Mouse (Mus musculus) heart, adult 2 months (tissue): Measurements from ENCODE around the gene Serpinb6e. TPM values are rescaled to one million over a fixed set of nuclear protein-coding genes. Genes with fewer than 3 reads are reported as not detected.

ENCODE experiments used
- DNase-seq, 2 experiments: peaks; one replicate each; pipeline ENCODE4 v3.0.0; 2021
- H3K27ac ChIP-seq: fragments of 200-600 bp; 2 replicates; pipeline ENCODE4 v1.8.1; 2022
- H3K27me3 ChIP-seq: fragments of 200-500 bp; 2 replicates; pipeline ENCODE4 v1.6.1; 2012; ENCODE audit warnings: mild to moderate bottlenecking, low read length, inconsistent platforms, mixed read lengths; ENCODE audit not compliant: control insufficient read depth, insufficient read depth
- H3K36me3 ChIP-seq: fragments of 200-500 bp; 2 replicates; pipeline ENCODE4 v1.6.1; 2012; ENCODE audit warnings: low read length, inconsistent platforms; ENCODE audit not compliant: control insufficient read depth, insufficient read depth
- H3K4me1 ChIP-seq: fragments of 200-500 bp; 2 replicates; pipeline ENCODE4 v1.6.1; 2011; ENCODE audit warnings: low read length; ENCODE audit not compliant: control insufficient read depth, insufficient read depth
- H3K4me3 ChIP-seq: fragments of 200-600 bp; 2 replicates; pipeline ENCODE4 v1.8.1; 2022
- H3K79me2 ChIP-seq: fragments of 200-500 bp; replicated peaks from 2 replicates; pipeline ENCODE4 v1.6.1; 2012; ENCODE audit warnings: mild to moderate bottlenecking, inconsistent platforms, low read length, moderate library complexity, mixed read lengths; ENCODE audit not compliant: control insufficient read depth, insufficient read depth
- H3K9ac ChIP-seq: fragments of 200-500 bp; 2 replicates; pipeline ENCODE4 v1.6.1; 2012; ENCODE audit warnings: low read depth, mild to moderate bottlenecking, control low read depth, inconsistent platforms, low read length, mixed read lengths
- CTCF ChIP-seq: fragments of 200-600 bp; IDR thresholded peaks from 2 replicates; pipeline ENCODE4 v1.8.1; 2022; ENCODE audit warnings: antibody characterized with exemption, mild to moderate bottlenecking, moderate library complexity
- EP300 ChIP-seq: fragments of 200-500 bp; IDR thresholded peaks from 2 replicates; pipeline ENCODE4 v1.6.1; 2011; ENCODE audit warnings: low read depth, low read length, control low read depth; ENCODE audit not compliant: insufficient read depth
- POLR2A ChIP-seq: fragments of 200-500 bp; IDR thresholded peaks from 2 replicates; pipeline ENCODE4 v1.6.1; 2011; ENCODE audit warnings: mild to moderate bottlenecking, low read depth, low read length, control low read depth; ENCODE audit not compliant: insufficient read depth
- WGBS: fragments of 180-500 bp; shearing (Covaris S2); methylation state at CpG from one replicate; pipeline ENCODE4 v1.1.7; 2018; 5-methylcytosine and 5-hydroxymethylcytosine counted together
- intact Hi-C: fragments of 180-260 bp; cut with DNase I; formaldehyde crosslinking; loops from one replicate; pipeline ENCODE4 v1.15.1; 2025
- long read RNA-seq: library from polyadenylated mRNA; stranded (forward); transcript quantifications from one replicate; pipeline ENCODE4 v2.0.0, GENCODE M21; 2021
- polyA plus RNA-seq: library from polyadenylated mRNA; depleted of rRNA; stranded (reverse); fragments of >200 nt; gene quantifications from 2 replicates; pipeline ENCODE4 v1.2.3, GENCODE M21; 2012; rRNA removed
- total RNA-seq, 2 experiments: library from RNA; stranded (reverse); gene quantifications; 2 replicates each; pipeline ENCODE4 v1.2.3; 2021

The Serpinb6e gene
- total RNA-seq = not detected
- not detected in 2 replicates for polyA plus RNA-seq
- long read RNA-seq = 0 reads

GRCm38 (mm10) chr13:33843308-33843707 is at the start of gene Serpinb6e:
TSS of gene Serpinb6e (minus strand) at chr13:33843408.
- Histone ChIP-seq H3K79me2 (no peaks in the 10 kb centered on the region), H3K9ac (no peak within 1 kb of the TSS), H3K36me3 (no peaks in the 10 kb centered on the region), H3K4me3 (no peak within 1 kb of the TSS), H3K4me1 (no peaks in the 10 kb centered on the region), H3K27ac (no peak within 1 kb of the TSS), H3K27me3 (no peaks in the 10 kb centered on the region)
- 54% methylated on average over 1 of the region's 1 CpGs for WGBS
- intact Hi-C loops = no loop called here
- no peak for DNase-seq
- TF ChIP-seq CTCF (no peak), POLR2A (no peak), EP300 (no peak)

GRCm38 (mm10) chr13:33830751-33831150 is 12.5 kb downstream of the Serpinb6e start:
- 74% methylated on average over 2 of the region's 2 CpGs for WGBS
- no peaks in the 10 kb centered on the region for H3K36me3 ChIP-seq
- intact Hi-C loops = no loop called here
- H3K4me3 ChIP-seq = no peak overlapping the region
- no peaks in the 10 kb centered on the region for H3K79me2 ChIP-seq
- no peaks in the 10 kb centered on the region for H3K27me3 ChIP-seq
- no peak overlapping the region for H3K27ac ChIP-seq
- no peak overlapping the region for H3K9ac ChIP-seq
- DNase-seq = no peak
- no peaks in the 10 kb centered on the region for H3K4me1 ChIP-seq
- TF ChIP-seq POLR2A = no peak

- Histone ChIP-seq H3K27me3 (no peaks in the 10 kb centered on the region), H3K9ac (no peak overlapping the region), H3K4me3 (no peak overlapping the region), H3K36me3 (no peaks in the 10 kb centered on the region), H3K4me1 (no peaks in the 10 kb centered on the region), H3K79me2 (no peaks in the 10 kb centered on the region), H3K27ac (no peak overlapping the region)
- no peak for TF ChIP-seq EP300
- no peak for TF ChIP-seq CTCF
- no peak for TF ChIP-seq POLR2A
- no peak for DNase-seq
- intact Hi-C loops = no loop called here
These were observed 19.8 kb downstream of the Serpinb6e start for GRCm38 (mm10) chr13:33823421-33823820.

- H3K27me3 ChIP-seq = no peaks in the 10 kb centered on the region
- 69% methylated on average over 5 of the region's 5 CpGs for WGBS
- DNase-seq = no peak
- H3K79me2 ChIP-seq = no peaks in the 10 kb centered on the region
- TF ChIP-seq EP300 = no peak
- 0 out of 2 replicates have a peak, but pooled peaks have one; percentile 7 for TF ChIP-seq CTCF
- no peak for TF ChIP-seq POLR2A
- H3K4me3 ChIP-seq = no peak overlapping the region
- intact Hi-C loops = no loop called here
- no peaks in the 10 kb centered on the region for H3K4me1 ChIP-seq
- no peak overlapping the region for H3K27ac ChIP-seq
- no peak overlapping the region for H3K9ac ChIP-seq
- no peaks in the 10 kb centered on the region for H3K36me3 ChIP-seq
These were observed 21.6 kb downstream of the Serpinb6e start for GRCm38 (mm10) chr13:33821490-33822143.

Other genes starting within 250 kb of the Serpinb6e start
- gene Serpinb6d, start 182.0 kb downstream of the Serpinb6e start, total RNA-seq = not detected
- not detected in 2 replicates for gene Serpinb6d, start 182.0 kb downstream of the Serpinb6e start, polyA plus RNA-seq
- gene Serpinb6c, start 62.3 kb upstream of the Serpinb6e start, total RNA-seq = not detected
- gene Serpinb6c, start 62.3 kb upstream of the Serpinb6e start, polyA plus RNA-seq = not detected in 2 replicates
- 10 to 100 TPM; 38.0 to 45.4 TPM for gene Nqo2, start 121.3 kb upstream of the Serpinb6e start, total RNA-seq
- gene Nqo2, start 121.3 kb upstream of the Serpinb6e start, polyA plus RNA-seq = 14.4 and 39.8 TPM in 2 replicates
- gene Ripk1, start 159.0 kb upstream of the Serpinb6e start, total RNA-seq = 1 to 10 TPM; 7.0 to 7.4 TPM
- 2.0 and 3.5 TPM in 2 replicates for gene Ripk1, start 159.0 kb upstream of the Serpinb6e start, polyA plus RNA-seq
- gene Serpinb6a, start 159.4 kb upstream of the Serpinb6e start, total RNA-seq = 100 to 1,000 TPM; 104 to 111 TPM
- gene Serpinb6a, start 159.4 kb upstream of the Serpinb6e start, polyA plus RNA-seq = 51.2 and 79.7 TPM in 2 replicates
- 10 to 100 TPM; 32.5 to 35.3 TPM for gene Bphl, start 194.2 kb upstream of the Serpinb6e start, total RNA-seq
- 29.8 and 43.3 TPM in 2 replicates for gene Bphl, start 194.2 kb upstream of the Serpinb6e start, polyA plus RNA-seq
- gene Tubb2a, start 234.6 kb upstream of the Serpinb6e start, total RNA-seq = 10 to 100 TPM; 42.9 to 64.1 TPM
- 95.2 and 122 TPM in 2 replicates for gene Tubb2a, start 234.6 kb upstream of the Serpinb6e start, polyA plus RNA-seq